Mouse (Mus musculus) bone marrow macrophage, adult 2 months (primary cell): ENCODE measurements around the gene Arid3c. TPM values are rescaled to one million over a fixed set of nuclear protein-coding genes. Genes with fewer than 3 reads are reported as not detected.
"Not testable (repeated sequence)": the region's sequence is repeated elsewhere in the genome, so short reads cannot be mapped to it uniquely, and the experiment has no call there.

Source experiments
- H3K27ac ChIP-seq: 2 replicates; pipeline ENCODE4 v1.5.1; 2012; ENCODE audit warnings: low read depth, low read length; ENCODE audit not compliant: insufficient read depth
- H3K4me1 ChIP-seq: 2 replicates; pipeline ENCODE4 v1.6.1; 2012; ENCODE audit warnings: low read length; ENCODE audit not compliant: control insufficient read depth, insufficient read depth
- H3K4me3 ChIP-seq: 2 replicates; pipeline ENCODE4 v1.5.1; 2012; ENCODE audit warnings: mild to moderate bottlenecking, low read length, moderate library complexity; ENCODE audit not compliant: insufficient read depth
- CTCF ChIP-seq: IDR thresholded peaks from 2 replicates; pipeline ENCODE4 v1.5.1; 2012; ENCODE audit warnings: low read depth, mild to moderate bottlenecking, low read length, moderate library complexity
- POLR2A ChIP-seq: IDR thresholded peaks from 2 replicates; pipeline ENCODE4 v1.6.1; 2012; ENCODE audit warnings: mild to moderate bottlenecking, low read depth, low read length, borderline replicate concordance
- polyA plus RNA-seq: library from polyadenylated mRNA; stranded (reverse); fragments of >200 nt; gene quantifications from 2 replicates; pipeline ENCODE4 v1.2.4, GENCODE M21; 2012; ENCODE audit not compliant: missing spikeins, insufficient read depth, insufficient read length

The Arid3c gene
- polyA plus RNA-seq, 1 experiment: not detected

GRCm38 (mm10) chr4:41707011-41707535, 23.9 kb downstream of the Arid3c start:
- Histone ChIP-seq H3K4me1 (peaks cover 2% of the 10 kb centered on the region), H3K27ac (no peak overlapping the region), H3K4me3 (no peak overlapping the region)
- TF ChIP-seq POLR2A (no peak), CTCF (peak; percentile 50; the same call in 1 of the 2 replicates)

GRCm38 (mm10) chr4:41705922-41706754, 24.8 kb downstream of the Arid3c start:
- no peak for TF ChIP-seq POLR2A
- no peak for TF ChIP-seq CTCF
- Histone ChIP-seq H3K4me3 (no peak overlapping the region), H3K4me1 (no peaks in the 10 kb centered on the region), H3K27ac (no peak overlapping the region)

GRCm38 (mm10) chr4:41704651-41705050, 26.3 kb downstream of the Arid3c start:
- Histone ChIP-seq H3K4me1 (no peaks in the 10 kb centered on the region), H3K27ac (no peak overlapping the region), H3K4me3 (no peak overlapping the region)
- TF ChIP-seq CTCF (no peak), POLR2A (no peak)

- not testable (repeated sequence) for H3K4me1 ChIP-seq, H3K27ac ChIP-seq, H3K4me3 ChIP-seq
These were observed 28.7 kb downstream of the Arid3c start for GRCm38 (mm10) chr4:41702226-41702625.

GRCm38 (mm10) chr4:41700224-41700623, 30.7 kb downstream of the Arid3c start:
- H3K27ac ChIP-seq, H3K4me3 ChIP-seq, H3K4me1 ChIP-seq: not testable (repeated sequence)

DNA sequence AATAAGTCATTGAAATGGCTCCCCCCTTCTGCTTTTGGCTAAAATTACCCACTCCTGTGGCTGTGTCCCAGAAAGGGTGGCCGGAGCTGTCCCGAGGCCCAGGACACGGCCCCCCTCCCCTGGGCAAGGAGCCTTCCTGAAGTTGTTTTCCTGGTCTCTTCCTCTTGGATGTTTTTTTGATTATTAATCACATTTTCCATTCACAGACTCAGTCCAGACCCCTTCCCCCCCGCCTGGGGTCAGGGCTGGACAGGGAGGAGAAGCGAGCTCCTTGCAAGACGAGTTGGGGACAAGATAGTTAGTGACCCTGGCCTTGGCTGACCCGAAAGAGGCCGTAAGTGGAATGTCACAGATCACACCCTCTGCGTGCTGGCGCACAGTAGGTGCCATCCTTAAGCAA, 31.2 kb downstream of the Arid3c start, which contains the start of gene Il11ra1:
TSS of gene Il11ra1 (plus strand) at position 207 of the 400 bp plus-strand sequence.
- not testable (repeated sequence) for H3K4me3 ChIP-seq, H3K4me1 ChIP-seq, H3K27ac ChIP-seq

- not testable (repeated sequence) for H3K4me3 ChIP-seq, H3K27ac ChIP-seq, H3K4me1 ChIP-seq
These were observed 32.4 kb downstream of the Arid3c start for GRCm38 (mm10) chr4:41698421-41699016.

DNA sequence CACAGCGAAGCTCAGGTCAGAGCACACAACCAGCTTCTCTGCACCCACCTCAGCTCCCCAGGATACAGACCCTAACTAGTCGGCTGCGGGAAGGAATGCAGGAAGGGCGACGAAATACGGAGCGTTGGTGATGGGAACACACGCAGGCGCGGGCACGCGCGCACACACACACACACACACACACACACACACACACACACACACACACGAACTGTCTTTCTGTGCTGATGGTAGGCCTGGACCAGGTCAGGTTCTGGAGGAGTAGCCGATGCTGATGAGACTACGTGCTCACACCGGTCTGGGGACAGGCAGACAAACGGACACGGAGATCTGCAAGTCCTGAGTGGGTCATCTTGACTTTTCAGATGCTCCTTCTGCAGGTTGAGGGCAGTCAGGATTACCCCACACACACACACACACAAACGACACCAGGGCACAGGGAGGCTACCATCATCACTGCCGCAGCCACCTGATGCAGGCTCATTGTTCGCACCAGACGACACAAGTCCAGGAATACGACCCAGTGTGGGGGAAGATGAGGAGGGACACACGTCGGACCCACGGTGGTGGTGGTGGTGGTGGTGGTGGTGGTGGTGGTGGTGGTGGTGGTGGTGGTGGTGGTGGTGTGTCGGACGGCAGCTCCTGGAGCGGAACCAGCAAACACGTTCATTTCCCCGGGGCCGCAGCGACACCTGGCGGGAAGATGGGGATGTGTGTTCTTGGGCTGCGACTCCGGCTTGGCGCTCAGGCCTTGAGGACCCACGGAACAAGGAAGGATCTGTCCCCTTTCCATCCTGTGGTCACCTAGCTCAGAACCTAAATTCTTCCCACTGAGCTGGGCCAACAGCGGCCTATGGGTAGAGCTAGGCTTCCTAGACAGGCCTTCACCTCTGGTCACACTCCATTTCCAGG, 33.8 kb downstream of the Arid3c start, which contains the start of gene Cntfr:
TSS of gene Cntfr (minus strand) at position 160 of the 912 bp plus-strand sequence.
- H3K4me3 ChIP-seq: peak within 1 kb of the TSS; percentile 51
- not testable (repeated sequence) for H3K4me1 ChIP-seq, H3K27ac ChIP-seq

GRCm38 (mm10) chr4:41696452-41696851, 34.5 kb downstream of the Arid3c start:
- not testable (repeated sequence) for H3K4me1 ChIP-seq, H3K27ac ChIP-seq
- 0 out of 2 replicates have a peak overlapping the region, but pooled peaks have one; percentile 14 for H3K4me3 ChIP-seq

DNA sequence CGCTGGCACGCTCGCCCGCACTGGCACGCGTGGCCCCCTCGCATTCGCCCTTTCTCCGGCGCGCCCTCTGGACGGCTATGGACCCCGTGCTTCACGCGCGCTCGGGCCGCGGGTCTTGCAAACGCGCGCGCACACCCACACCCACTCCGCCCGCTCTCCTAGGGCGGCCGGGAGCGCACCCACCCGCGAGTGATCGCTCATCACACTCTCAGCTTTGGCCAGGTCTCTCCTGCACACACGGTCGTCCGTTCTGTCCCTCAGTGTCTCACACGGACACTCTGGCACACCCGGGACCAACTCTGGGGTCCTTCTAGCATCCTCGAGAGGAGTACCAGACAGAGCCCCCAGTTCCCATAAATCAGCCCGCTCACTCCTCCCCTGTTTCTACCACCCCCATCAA, 35.1 kb downstream of the Arid3c start:
- H3K4me1 ChIP-seq, H3K4me3 ChIP-seq: not testable (repeated sequence)

GRCm38 (mm10) chr4:41693511-41693910, 37.4 kb downstream of the Arid3c start:
- H3K27ac ChIP-seq, H3K4me1 ChIP-seq, H3K4me3 ChIP-seq: not testable (repeated sequence)

More for the DNA sequence above, 35.1 kb downstream of the Arid3c start:
- H3K27ac ChIP-seq: not testable (repeated sequence)

DNA sequence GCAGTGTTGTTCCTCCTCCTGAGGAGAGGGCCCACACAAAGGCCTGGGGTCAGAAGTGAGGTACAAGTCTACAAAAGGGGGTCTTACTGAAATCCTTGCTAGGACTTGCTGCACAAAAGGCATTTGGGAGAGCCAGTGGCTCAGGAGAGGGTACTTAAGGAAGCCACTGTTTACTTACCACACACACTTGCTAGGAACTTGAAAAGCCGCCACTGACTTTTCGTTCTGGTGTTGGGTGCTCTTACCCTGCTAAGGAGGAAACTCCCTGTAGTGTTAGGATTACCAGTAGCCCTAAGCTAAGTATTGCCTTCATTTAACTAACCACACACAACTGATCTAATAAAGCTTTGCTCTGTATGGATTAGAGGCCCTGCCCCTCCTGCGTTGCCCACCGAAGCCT, 40.9 kb downstream of the Arid3c start:
- not testable (repeated sequence) for H3K27ac ChIP-seq, H3K4me1 ChIP-seq, H3K4me3 ChIP-seq

DNA sequence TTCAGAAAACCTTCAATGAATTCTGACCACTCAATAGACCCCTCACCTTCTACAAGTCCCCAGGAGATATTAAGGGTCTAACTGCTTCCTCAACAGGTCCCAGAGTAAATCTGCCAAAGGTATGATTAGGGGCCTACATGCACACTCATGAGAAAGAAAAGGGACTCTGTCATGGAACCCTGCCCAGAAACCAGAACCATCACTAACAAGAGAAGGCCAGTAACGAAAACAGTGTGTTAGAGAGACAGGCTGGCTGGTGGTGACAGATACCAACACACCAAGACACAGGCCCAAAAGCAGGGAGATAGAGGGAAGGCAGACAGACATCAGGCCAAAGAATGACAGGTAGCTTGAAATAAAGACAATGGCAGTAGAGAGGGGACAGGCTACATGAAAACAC, 42.4 kb downstream of the Arid3c start:
- H3K4me3 ChIP-seq, H3K27ac ChIP-seq, H3K4me1 ChIP-seq: not testable (repeated sequence)

- not testable (repeated sequence) for H3K27ac ChIP-seq, H3K4me3 ChIP-seq, H3K4me1 ChIP-seq
These were observed 45.0 kb downstream of the Arid3c start for GRCm38 (mm10) chr4:41685882-41686492.
